Mouse (Mus musculus) adrenal gland, adult 8-10 months (tissue): ENCODE measurements at regions not wholly inside any gene's neighbourhood (a gene's known extent, or its start where the extent isn't known, plus 50 kb on each side); places are given as distances from the start of the nearest gene placed in this dataset.

Experiments used
- DNase-seq: peaks from one replicate; pipeline ENCODE4 v3.0.0; 2022

- no peak for DNase-seq
Observed at GRCm38 (mm10) chr14:98728863-98729262, 265.3 kb downstream of the Rpl36a-ps1 start.

DNA sequence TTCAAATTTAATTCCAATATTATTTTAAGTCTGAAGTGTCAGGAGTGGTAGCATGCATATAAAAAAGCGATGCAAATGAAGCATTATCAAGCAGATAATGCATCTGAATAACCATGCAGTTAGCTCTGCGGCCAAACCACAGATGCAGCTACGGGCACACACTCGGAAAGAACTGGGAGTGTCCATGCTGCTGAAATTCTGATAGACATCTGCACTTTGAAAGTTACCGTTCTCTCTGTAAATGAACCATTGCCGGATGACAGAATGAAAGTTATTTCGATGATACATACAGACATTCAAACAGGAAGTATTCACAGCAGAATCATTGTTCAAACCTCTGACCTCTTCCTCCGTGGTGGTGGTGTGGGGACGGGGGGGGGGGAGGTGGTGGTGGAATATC lies 271.6 kb downstream of the Rpl36a-ps1 start:
- no peak for DNase-seq

- DNase-seq = no peak
Observed at GRCm38 (mm10) chr14:98721033-98721432, 273.1 kb downstream of the Rpl36a-ps1 start.

- DNase-seq = no peak
Observed at GRCm38 (mm10) chr14:98708045-98708444, 286.1 kb downstream of the Rpl36a-ps1 start.

DNA sequence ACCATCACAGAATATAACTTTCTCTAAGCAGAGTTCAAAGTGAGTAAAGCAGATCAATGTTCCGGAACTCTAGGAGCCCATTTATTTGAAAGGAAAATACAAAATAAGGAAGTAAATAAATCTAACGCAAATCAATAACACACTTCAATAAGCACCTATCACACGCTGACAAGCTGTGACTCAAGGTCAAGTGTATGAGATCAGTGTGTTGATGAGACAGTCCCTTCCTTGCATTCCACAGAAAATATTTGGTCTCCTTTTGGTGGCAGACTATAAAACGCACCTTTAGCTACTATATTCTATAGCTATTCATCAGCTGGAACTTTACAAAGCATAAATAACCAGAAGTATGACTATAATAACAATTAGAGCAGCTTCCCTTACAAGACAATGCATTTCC lies 286.5 kb downstream of the Rpl36a-ps1 start:
- DNase-seq = no peak

DNA sequence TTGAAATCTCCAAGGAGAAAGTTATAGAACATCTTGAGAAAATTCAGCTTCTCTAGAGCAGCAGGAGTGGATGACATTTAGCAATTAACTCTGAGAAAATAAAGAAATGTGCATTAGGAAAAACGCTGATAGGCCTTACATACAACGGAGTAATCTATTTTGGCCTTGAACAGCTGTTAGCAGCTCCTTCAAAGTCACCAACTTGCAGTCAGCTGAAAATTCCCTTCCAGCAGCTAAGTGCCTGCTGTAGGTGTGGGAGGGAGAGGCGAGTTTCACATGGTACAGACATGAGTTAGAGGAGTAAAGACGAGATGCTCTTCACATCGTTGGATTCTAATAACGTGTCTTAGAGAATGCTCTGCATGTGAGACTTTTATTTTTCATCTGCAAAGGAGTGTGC lies 290.8 kb downstream of the Rpl36a-ps1 start:
- DNase-seq = no peak

DNA sequence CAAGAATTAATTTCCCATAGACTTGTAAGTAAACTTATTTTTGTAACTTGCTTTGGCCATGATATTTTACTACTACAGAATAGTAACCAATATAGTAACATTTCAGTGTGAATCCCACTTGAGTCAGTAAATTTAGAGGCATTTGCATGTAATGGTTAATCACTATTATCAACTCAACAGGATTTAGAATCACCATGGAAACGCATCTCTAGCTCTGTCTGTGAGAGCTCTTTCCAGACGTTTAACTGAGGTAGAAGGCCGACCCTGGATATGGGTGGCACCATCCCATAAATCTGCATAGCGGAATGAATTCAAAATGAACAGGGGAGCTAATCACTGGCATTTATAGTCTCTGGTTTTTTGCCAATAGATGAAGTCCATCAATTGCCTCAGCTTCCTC lies 337.6 kb downstream of the Rpl36a-ps1 start:
- no peak for DNase-seq

DNA sequence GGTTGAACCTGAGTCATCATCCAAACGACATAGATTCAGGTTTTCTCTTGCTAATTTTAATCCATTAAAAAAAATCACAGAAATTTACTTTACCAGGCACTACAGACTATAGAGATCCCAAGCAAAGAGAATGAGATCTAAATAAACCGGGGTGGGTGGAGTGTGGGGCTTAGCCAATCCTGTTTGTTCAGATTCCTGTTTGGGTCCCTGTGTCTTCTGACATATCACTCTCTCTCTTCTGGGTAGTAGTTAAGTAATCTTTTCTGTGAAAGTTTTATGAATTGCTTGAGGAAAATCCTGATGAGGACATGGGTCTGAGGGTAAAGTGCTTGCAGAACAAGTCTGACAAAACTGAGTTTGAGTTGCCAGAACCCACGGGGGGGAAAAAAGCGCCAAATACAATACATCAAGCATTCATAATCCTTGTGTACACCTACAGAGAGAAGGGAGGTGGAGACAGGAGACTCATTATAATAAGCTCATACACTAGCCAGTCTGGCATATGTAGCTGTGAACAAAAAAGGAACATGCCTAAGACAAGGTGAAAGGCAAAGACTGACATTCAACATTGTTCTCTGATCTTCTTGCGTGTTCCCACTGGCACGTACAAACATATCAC lies 339.8 kb downstream of the Rpl36a-ps1 start:
- DNase-seq = no peak

DNA sequence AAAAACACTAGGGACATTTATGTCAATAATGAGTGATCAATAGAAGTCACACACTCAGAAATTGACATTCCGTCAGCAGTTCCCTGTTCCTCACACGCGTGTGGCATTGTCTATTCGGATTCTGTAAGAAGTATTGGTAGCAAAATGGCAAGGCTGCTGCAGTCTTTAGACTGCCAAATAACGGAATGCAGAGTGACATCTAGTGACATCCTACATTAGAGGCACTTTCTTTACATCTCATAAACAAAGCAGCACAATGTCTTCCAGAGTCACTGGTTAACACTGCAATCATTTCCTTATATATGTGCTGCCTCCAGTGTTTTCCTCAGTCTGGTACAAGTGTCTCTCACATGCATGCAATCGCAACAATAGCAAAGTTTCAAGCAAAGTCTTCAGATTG lies 342.9 kb downstream of the Rpl36a-ps1 start:
- no peak for DNase-seq

GRCm38 (mm10) chr14:98650520-98650919 lies 343.6 kb downstream of the Rpl36a-ps1 start:
- DNase-seq = no peak

- no peak for DNase-seq
Observed at GRCm38 (mm10) chr14:98647614-98648013, 346.5 kb downstream of the Rpl36a-ps1 start.

DNA sequence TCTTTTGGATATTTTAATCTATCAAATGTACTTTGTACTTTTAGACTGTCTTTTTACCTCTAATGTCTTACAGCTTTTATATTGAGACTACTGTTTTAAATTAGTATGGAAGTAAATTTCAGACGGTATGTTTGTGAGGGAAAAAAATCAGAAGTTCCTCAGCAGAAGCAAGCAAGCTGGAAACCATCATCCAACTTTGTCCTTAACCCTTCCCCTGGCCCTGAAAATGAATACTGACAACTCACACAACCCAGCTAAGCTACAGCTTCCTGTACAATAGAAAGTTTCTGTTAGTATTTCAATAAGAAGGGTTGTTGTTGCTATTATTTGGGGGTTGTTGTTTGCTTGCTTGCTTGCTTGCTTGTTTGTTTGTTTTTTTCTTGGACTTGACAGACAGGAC lies 350.4 kb downstream of the Rpl36a-ps1 start:
- no peak for DNase-seq

- DNase-seq = no peak
Observed at GRCm38 (mm10) chr14:98642661-98643331, 351.3 kb downstream of the Rpl36a-ps1 start.

GRCm38 (mm10) chr14:98629026-98629425 lies 365.1 kb downstream of the Rpl36a-ps1 start:
- DNase-seq = no peak

GRCm38 (mm10) chr14:98626476-98626875 lies 367.6 kb downstream of the Rpl36a-ps1 start:
- DNase-seq = no peak

- DNase-seq = no peak
Observed at GRCm38 (mm10) chr14:98625867-98626266, 368.3 kb downstream of the Rpl36a-ps1 start.

DNA sequence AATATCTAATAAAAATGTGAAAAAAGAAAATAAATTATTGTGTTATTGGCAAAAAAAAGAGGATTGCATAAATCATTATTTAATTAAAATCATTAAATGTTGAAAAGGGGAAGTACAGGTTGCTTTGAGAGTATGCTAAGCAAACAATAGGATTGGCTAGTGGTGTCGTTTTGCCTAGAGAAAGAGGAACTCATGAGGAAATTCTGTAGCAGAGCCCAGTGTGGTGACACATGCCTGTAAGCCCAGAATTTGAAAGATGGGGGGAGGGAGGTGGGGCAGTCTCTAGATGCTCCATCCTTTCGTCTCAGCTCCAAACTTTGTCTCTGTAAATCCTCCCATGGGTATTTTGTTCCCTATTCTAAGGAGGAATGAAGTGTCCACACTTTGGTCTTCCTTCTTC lies 388.3 kb downstream of the Rpl36a-ps1 start:
- no peak for DNase-seq

DNA sequence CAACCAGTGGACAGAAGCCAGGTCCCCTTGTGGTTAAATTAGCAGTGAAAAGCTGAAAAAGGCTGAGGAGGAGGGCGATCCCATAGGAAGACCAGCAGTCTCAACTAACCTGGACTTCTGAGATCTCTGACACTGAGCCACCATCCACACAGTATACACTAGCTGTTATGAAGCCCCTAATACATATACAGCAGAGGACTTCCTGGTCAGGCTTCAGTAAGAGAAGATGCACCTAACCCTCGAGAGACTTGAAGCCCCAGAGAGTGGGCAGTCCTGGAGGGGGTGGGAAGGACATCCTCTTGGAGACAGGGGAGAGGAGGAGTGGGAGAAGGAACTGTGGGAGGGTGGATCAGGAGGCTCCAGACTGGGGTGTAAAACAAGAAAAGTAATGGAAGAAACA lies 397.9 kb downstream of the Rpl36a-ps1 start:
- no peak for DNase-seq

DNA sequence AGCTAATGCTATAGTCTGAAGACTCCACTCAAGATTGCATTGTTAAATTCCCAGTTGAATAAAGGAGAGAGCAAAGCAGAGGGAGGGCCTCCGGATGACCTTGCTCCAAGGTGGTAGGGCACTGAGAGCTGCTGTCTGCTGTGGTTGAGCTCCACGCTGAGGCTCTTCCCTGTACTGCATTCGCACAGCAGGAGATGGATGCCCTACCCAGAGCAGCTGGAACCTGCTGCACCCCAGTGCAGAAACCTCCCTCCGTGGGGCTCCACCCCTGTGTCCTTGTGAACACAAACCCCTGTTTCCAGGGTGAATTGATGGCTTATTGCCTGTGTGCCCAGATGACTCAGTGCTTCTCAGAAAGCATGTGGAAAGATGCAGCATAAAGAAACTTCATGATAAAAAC lies 404.3 kb downstream of the Rpl36a-ps1 start:
- DNase-seq = peak; percentile 85

DNA sequence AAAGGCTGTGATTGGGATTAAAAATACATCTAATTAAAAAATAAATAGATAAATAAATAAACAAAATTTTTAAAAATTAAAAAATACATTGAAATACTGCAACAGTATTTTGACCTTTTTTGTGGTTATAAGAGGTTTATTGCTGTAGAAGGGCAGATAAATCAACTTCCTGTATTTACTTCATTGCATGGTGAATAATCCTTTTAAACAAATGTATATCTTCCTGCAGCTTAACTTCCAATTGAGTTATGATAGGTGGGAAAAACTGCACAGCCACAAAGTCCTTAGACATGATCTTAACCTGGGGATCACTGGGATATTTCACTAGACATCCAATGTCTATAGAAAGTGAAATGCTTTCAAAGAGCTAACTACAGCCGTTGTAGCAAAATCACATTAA lies 402.1 kb upstream of the Dach1 start:
- DNase-seq = no peak

DNA sequence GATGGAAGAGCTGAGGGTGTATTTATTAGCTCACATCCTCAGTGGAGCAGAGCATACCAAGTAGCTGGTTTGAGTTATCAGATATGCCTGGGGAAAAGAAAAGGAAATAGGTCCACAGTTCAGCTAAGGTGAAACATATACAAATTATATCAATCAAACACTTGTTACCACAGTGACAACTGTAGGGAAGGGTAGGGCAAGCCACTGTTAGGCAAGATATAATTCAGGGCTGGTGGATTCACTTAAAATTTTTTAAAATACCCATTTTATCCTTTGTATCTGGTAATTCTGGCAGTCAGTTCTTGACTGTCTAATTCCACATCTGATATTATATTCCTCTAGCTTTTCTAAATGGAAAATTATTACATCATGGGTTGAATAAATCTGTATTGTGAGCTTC lies 392.4 kb upstream of the Dach1 start:
- no peak for DNase-seq

- no peak for DNase-seq
Observed at GRCm38 (mm10) chr14:98539792-98540191, 370.2 kb upstream of the Dach1 start.

- no peak for DNase-seq
Observed at GRCm38 (mm10) chr14:98538267-98538666, 368.7 kb upstream of the Dach1 start.

GRCm38 (mm10) chr14:98533600-98533999 lies 364.0 kb upstream of the Dach1 start:
- no peak for DNase-seq

DNA sequence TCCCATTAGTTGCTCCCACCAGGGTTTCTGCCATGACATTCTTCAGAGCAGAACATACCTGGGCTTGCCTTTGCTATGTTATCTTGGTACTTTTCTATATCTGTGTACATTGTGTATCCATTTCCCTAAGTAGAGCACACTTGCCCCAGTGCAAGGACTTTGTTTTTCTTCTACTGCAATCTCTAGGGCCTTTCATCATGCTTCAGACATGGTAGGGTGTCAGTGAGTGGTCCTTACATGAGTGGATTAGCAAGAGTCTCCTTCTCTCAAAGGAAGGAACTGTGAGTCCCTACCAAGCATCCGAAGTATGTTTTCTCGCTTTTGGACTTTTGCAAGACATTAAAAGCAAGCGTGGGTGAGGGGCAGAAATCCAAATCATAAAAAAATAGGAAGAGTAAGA lies 351.4 kb upstream of the Dach1 start:
- DNase-seq = no peak
